Mouse (Mus musculus): Measurements from ENCODE around the gene Serpina11.
"Not testable (repeated sequence)": the region's sequence is repeated elsewhere in the genome, so short reads cannot be mapped to it uniquely, and the experiment has no call there.

Serpina11 gene

GRCm38 (mm10) chr12:103971080-103971479 is 18.7 kb downstream of the Serpina11 start:
- no peak for DNase-seq (ENCODE audit: low read depth, low spot score)

GRCm38 (mm10) chr12:103969577-103970116 is 20.1 kb downstream of the Serpina11 start:
- DNase-seq (ENCODE audit: low read depth, low spot score) = no peak

- DNase-seq (ENCODE audit: low read depth, low spot score) = no peak
These were observed 23.0 kb downstream of the Serpina11 start for GRCm38 (mm10) chr12:103966761-103967160.

GRCm38 (mm10) chr12:103963288-103963687 is 26.5 kb downstream of the Serpina11 start:
- DNase-seq (ENCODE audit: low read depth, low spot score) = no peak

- DNase-seq (ENCODE audit: low read depth, low spot score) = no peak
These were observed 26.9 kb downstream of the Serpina11 start for GRCm38 (mm10) chr12:103962860-103963259.

- no peak for DNase-seq (ENCODE audit: low read depth, low spot score)
These were observed 27.4 kb downstream of the Serpina11 start for GRCm38 (mm10) chr12:103962337-103962736.

GRCm38 (mm10) chr12:103961716-103962115 is 28.0 kb downstream of the Serpina11 start:
- DNase-seq (ENCODE audit: low read depth, low spot score) = no peak

GRCm38 (mm10) chr12:103958798-103959197 is 31.0 kb downstream of the Serpina11 start, which contains the start of gene Serpina1e:
Gene Serpina1e, minus strand, starts transcription at chr12:103958975.
- no peak for DNase-seq (ENCODE audit: low read depth, low spot score)

- not testable (repeated sequence) for DNase-seq (ENCODE audit: low read depth, low spot score)
These were observed 33.2 kb downstream of the Serpina11 start for GRCm38 (mm10) chr12:103956555-103956954.

GRCm38 (mm10) chr12:103952972-103953371 is 36.8 kb downstream of the Serpina11 start:
- DNase-seq (ENCODE audit: low read depth, low spot score) = not testable (repeated sequence)

- DNase-seq (ENCODE audit: low read depth, low spot score) = no peak
These were observed 43.5 kb downstream of the Serpina11 start for GRCm38 (mm10) chr12:103946243-103946642.
